Mouse (Mus musculus): ENCODE measurements around the gene Scaf4.

Scaf4 gene

DNA sequence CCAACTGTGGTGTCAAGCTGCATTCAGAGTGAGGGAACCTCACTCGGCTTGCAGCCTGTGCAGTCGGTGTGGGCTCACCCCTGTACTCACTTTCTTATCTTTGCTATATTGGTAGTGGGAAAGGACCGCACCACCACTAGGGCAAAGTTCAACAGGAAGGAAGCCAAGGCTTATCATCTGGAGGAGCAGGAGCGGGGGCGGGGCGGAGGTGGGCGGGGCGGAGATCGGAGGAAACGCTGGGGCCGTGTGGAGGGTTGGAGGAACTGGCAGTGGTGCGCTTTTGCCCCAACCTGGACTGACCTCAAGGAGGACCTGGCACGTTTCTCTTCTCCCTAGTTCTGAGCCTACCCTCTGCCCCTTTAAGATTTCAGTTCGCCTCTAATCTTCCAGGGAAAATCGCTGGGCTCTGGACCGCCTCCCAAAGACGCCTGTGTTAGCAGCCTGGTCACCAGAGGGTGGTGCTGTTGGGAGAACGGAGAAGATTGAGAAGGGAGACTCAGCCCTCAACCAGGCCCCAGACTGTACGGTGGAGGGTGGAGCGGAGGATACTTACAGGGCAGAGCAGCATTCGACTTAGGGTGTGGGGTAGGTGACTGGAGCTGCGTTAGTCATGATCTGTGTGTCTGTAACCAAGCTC, 86.8 kb downstream of the Scaf4 start:
- DNase-seq: peak; percentile 82

DNA sequence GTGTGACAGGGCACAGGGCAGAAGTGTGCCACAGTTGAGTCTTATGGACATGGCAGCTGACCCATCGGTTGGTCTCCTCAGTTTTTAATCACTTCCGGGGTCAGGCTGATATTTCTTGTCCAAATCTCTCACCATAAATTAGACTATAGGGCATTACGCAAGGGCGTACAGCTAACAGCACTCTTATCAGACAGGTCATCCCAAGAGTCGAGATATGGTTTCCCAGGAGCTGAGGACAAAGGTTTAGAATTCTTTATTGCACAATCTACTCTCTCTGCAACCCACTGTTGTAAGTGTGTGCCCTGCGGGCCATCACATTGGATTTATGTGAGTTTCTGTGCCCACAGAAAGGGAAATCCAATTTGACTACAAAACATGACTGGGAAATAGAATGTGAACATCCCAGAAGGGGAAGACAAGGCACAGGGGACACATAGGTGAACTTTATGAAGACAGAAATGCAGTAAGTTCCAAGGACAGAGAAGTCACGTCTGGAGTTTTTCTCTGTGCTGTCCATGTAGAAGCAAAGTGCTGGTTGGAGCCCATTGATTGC, 87.5 kb downstream of the Scaf4 start:
- no peak for DNase-seq

DNA sequence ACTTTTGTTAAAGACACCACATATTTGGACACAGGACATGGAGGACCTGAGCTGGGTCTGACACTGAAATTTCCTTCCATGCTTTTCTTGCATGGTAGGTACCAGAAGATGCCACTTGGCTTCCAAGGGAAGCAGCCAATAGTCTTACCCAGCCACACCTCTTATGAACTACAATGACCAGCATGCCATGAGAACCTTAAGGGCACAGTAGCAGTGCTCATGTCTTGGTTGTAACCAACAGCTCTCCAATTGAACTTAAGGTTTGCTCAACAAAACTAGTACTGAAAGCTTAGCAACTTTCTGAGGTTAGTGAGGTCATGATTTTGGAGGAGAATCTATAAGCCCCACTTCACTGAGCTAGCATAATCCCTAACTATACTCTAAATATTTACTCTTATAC, 90.6 kb downstream of the Scaf4 start:
- no peak for DNase-seq

DNA sequence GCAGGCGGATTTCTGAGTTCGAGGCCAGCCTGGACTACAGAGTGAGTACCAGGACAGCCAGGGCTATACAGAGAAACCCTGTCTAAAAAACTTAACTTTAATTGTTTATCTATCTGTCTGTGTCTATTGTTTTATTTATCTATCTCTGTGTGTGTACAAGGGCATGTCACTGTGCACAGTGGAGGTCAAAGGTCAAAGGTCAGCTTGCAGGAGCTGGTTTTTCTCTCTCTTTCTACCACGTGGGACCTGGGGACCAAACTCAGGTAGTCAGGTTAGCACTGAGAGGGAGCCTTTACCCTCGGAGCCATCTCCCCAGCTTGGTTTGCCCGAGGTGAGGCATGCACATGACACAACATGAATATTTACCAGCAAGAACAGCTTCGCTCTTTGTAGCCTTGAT, 93.0 kb downstream of the Scaf4 start:
- DNase-seq: no peak

DNA sequence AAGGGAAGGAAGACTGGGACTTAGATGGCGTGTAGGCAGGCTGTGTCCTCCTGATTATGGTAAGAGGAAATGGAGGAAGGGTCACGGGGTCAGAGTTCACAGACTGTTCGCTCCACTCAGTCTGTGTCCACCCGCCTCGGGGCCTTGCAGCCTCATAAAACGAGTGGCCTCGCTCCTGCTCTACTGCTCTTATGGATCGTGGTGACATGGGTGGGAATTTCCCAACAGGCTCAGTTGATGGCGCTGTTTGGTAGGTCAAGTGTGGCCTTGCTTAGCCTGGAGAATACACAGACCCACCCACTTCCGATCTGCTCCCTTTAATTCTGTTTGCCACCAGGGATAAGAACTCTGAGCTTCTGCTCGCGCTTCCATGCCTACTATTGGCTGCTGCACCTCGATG, 96.8 kb downstream of the Scaf4 start:
- peak; percentile 62 for DNase-seq

DNA sequence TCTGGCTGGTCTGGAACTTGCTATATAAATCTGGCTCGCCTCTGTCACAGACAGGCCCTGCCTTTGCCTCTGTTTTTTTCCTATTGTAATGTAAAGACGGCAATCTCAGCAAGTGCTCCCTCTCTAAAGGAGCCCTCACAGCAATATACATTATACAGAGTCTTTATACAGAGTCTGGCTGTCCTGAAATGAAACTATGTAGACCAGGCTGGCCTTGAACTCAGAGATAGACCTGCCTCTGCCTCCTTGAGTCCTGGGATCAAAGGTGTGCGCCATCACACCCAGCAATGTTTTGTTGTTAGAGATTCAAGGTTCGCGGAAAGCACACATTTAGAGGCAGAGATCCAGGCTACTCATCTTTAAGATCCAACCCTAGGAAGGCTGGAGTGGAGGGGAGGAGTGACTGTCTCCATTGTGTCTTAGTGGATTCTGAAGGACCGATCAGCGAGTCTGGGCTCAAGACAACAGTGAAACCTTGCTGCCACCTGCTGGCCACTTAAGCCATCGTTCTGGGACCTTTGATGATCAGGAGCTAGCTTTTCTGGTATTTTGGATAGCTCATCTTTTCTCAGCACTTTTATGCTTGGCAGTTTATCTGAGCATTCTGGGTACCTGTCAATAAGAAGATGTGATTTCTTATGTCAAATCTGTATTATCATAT, 98.2 kb downstream of the Scaf4 start:
- peak; percentile 84 for DNase-seq

DNA sequence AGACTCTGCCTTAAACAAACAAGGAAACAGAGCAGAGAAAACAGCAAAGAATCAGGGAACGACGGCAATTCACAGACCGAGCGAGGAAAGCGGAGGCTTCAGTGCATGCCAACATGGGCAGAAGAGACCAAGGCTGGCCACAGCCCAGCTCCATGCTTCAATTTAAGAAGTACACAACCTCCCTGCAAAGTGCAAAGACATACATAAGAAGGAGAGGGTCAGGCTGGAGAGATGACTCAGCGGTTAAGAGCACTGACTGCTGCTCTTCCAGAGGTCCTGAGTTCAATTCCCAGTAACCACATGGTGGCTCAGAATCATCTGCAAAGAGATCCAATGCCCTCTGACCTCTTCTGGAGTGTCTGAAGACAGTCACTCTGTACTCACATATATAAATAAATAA, 100.2 kb downstream of the Scaf4 start:
- no peak for DNase-seq

DNA sequence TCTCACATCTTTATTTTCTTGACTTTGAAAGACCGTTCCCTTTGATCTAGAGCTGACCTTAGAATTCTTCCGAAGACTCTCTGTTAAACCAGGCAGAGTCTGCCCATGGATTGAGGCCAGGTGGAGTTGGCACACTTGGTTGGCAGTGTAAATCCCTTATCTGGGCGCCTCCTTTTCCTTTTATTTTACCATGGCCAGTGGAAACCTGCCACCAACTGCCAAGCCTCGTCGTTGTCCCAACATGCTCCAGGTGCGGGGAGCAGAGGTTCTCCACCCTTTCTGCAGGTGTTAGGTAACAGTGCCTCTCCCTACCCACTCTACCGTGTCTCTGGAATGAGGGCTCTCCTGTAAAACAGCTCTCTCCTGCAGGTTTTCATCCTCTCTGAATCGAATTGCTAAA, 102.6 kb downstream of the Scaf4 start:
- DNase-seq: peak; percentile 39

DNA sequence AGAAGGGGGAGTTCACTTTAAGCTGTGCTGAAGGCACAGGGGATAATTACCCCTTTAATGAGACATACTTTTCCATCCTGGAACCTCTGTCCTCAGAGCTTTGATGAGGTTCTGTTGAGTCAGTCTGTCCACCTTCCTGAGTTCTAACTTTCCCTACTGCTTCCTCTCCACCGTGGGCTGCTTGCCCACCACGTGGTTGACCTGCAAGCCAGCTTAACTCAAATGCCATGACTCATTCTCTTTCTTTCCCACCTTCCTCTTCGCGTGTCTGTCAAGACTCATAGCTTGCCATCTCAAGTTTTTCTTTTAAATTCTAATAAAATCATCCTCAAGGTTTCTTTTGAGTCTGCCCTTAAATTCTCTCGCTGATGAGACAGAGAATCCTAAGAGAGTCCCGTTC, 103.3 kb downstream of the Scaf4 start:
- no peak for DNase-seq

DNA sequence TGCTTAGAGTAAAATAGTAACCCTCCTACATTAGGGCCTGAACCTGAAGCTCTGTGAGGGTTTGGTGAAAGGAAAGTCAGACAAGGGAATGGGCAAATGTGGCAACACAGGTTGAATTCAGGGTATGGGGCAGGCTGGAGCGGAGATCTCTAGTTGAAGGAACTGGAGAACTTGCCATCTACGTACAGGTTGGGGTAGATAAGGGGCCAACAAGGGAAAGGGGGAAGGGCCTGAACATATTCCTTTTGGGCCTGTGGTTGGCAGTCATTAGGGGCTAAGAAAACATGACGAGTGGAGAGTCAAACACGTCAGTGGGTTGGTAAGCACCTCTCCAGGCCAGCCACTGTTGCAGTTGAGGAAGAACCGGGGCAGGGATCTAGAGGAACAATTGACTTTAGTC, 104.4 kb downstream of the Scaf4 start:
- no peak for DNase-seq

DNA sequence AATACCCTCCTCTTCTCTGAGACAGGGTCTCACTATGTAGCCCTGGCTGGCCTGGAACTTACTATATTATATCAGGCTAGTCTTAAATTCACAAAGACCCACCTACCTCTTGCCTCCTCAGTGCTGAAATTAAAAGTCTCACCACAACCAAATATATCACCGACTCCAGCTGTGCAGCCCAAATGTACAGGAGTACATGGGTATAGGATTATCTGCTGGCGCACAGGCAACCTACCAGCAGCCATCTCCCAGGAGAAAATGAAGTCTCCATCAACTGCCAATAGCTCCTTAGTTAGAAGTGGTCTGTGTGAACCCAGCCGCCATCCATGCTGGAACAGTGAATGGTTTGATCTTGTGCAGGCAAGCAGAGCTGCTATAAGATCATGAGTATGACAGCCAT, 105.9 kb downstream of the Scaf4 start:
- no peak for DNase-seq

DNA sequence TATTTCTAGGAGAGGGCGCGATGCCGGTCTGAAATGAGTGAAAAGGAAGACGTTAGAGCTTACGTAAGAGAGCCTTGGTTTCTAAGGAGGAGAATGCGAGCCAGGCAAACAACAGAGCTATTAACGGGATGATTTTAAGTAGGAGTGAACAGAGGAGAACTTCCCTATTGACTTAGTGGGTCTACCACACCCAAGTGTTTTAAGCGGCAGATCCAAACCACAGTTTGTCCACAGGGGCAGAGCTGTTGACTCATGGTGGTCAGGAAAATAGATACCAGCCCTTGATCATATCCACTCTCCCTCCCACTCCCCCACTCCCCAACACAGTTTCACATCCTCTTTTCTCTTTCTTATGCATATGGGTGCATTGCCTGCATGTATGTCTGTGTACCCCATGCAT, 106.9 kb downstream of the Scaf4 start:
- DNase-seq: no peak

DNA sequence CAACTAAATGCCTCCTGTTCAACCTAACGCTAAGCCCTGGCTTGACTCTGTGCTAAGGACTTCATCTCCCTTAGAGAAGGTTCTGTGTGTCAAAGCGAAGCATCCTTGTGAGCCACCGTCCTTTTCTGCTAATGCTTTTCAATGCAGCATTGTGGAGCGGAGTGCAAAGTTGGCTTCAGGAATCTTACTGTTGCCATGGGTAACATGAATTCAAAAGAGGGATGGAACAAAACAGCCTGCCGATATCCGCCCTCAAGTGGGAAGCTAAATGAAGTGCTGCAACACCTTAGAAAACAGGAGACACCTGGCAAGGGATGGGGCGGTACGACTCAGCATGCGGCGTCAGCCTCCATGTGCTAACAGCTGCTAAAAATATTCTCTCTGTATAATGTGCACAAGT, 107.8 kb downstream of the Scaf4 start:
- DNase-seq: no peak

Measured in kidney, postnatal 14 days (tissue).